Mouse (Mus musculus): Measurements from ENCODE around the gene Cdh4. TPM values are rescaled to one million over a fixed set of nuclear protein-coding genes. Genes with fewer than 3 reads are reported as not detected.

The Cdh4 gene
- polyA plus RNA-seq, 2 experiments, result 0.07 to 0.09 TPM

DNA sequence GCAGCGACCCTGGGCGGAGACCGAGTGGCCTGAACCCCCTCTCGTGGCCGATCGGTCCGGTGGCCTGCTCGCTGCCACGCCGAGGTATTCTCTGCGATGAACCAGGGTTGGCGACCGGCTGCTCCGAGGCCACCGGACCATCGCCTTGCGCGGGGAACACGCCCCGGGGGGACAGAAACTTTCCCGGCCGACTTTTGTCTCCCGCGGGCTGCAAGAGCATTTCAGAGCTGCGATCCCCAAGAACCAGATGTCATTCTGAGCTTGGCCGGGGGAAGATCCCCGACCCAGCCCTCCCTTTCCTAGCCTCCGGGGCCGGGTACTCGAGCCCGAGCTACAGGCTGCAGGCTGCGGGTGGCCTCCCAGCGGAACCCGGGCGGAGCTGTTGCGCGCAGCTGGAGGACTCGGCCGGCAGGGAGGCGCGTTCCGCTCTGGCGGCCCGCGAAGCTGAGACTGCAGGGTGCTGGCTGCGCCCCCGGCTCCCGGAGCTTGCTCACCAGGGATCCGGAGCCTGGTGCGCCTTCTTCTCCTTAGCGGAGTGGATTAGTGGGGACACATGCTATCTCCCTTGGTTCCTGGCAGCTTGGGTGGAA is 1.1 kb downstream of the Cdh4 start:
- DNase-seq (ENCODE audit: low read depth in 3 of 3, low spot score in 3 of 3), result no peak
- Histone ChIP-seq H3K4me3 (ENCODE audit: insufficient read depth in 1 of 2, low read depth in 2 of 2, low read length in 2 of 2) (peak overlapping the region in 1 of 2 experiments; percentile 46; a peak in 2 of 4 replicates), H3K36me3 (replicated peaks; ENCODE audit: control insufficient read depth, insufficient read depth, low read depth) (no peaks in the 10 kb centered on the region), H3K27me3 (ENCODE audit: control insufficient read depth, insufficient read depth, low read length) (peaks cover 33% of the 10 kb centered on the region), H3K9me3 (ENCODE audit: control insufficient read depth, low read length) (no peaks in the 10 kb centered on the region), H3K4me2 (ENCODE audit: low read depth) (peak overlapping the region; percentile 58), H3K4me1 (replicated peaks; ENCODE audit: control insufficient read depth in 2 of 2, insufficient read depth in 2 of 2, low read length in 1 of 2) (no peaks in the 10 kb centered on the region), H3K9ac (replicated peaks) (no peak overlapping the region), H3K27ac (no peak overlapping the region)
- ATAC-seq (ENCODE audit: insufficient read depth), result no peak
- WGBS (ENCODE audit: insufficient replicate concordance), result 2% methylated on average over 50 of the region's 51 CpGs
- TF ChIP-seq CTCF (IDR thresholded peaks at IDR 0.05; ENCODE audit: low read depth) (no peak), EP300 (IDR thresholded peaks at IDR 0.05; ENCODE audit: low read depth) (no peak)

GRCm38 (mm10) chr2:179443959-179444358 is 1.7 kb downstream of the Cdh4 start:
- Histone ChIP-seq H3K27ac (no peak overlapping the region), H3K9me3 (ENCODE audit: control insufficient read depth, low read length) (no peaks in the 10 kb centered on the region; the same call in 1 of the 2 replicates), H3K4me2 (ENCODE audit: low read depth) (no peak overlapping the region), H3K4me1 (replicated peaks; ENCODE audit: control insufficient read depth in 2 of 2, insufficient read depth in 2 of 2, low read length in 1 of 2) (no peaks in the 10 kb centered on the region), H3K36me3 (replicated peaks; ENCODE audit: control insufficient read depth, insufficient read depth, low read depth) (no peaks in the 10 kb centered on the region), H3K9ac (replicated peaks) (no peak overlapping the region), H3K4me3 (ENCODE audit: insufficient read depth in 1 of 2, low read depth in 2 of 2, low read length in 2 of 2) (no peak overlapping the region), H3K27me3 (ENCODE audit: control insufficient read depth, insufficient read depth, low read length) (peaks cover 33% of the 10 kb centered on the region)
- no peak for DNase-seq (ENCODE audit: low read depth in 3 of 3, low spot score in 3 of 3)
- no peak for ATAC-seq (ENCODE audit: insufficient read depth)
- 21% methylated on average over 7 of the region's 11 CpGs for WGBS (ENCODE audit: insufficient replicate concordance)
- TF ChIP-seq EP300 (IDR thresholded peaks at IDR 0.05; ENCODE audit: low read depth), result no peak
- TF ChIP-seq CTCF (IDR thresholded peaks at IDR 0.05; ENCODE audit: low read depth), result no peak

- Histone ChIP-seq H3K4me2 (ENCODE audit: low read depth) (no peak overlapping the region), H3K4me1 (replicated peaks; ENCODE audit: control insufficient read depth in 2 of 2, insufficient read depth in 2 of 2, low read length in 1 of 2) (no peaks in the 10 kb centered on the region), H3K4me3 (ENCODE audit: insufficient read depth in 1 of 2, low read depth in 2 of 2, low read length in 2 of 2) (no peak overlapping the region), H3K27me3 (ENCODE audit: control insufficient read depth, insufficient read depth, low read length) (peaks cover 12% of the 10 kb centered on the region), H3K27ac (no peak overlapping the region), H3K9me3 (ENCODE audit: control insufficient read depth, low read length) (no peaks in the 10 kb centered on the region; the same call in 1 of the 2 replicates), H3K36me3 (replicated peaks; ENCODE audit: control insufficient read depth, insufficient read depth, low read depth) (no peaks in the 10 kb centered on the region), H3K9ac (replicated peaks) (no peak overlapping the region)
- DNase-seq (ENCODE audit: low read depth in 3 of 3, low spot score in 3 of 3), result no peak
- TF ChIP-seq EP300 (IDR thresholded peaks at IDR 0.05; ENCODE audit: low read depth), result no peak
- no peak for TF ChIP-seq CTCF (IDR thresholded peaks at IDR 0.05; ENCODE audit: low read depth)
- no peak for ATAC-seq (ENCODE audit: insufficient read depth)
- 69% methylated on average over 4 of the region's 4 CpGs for WGBS (ENCODE audit: insufficient replicate concordance)
These were observed 6.0 kb downstream of the Cdh4 start for GRCm38 (mm10) chr2:179448256-179448655.

- Histone ChIP-seq H3K4me1 (replicated peaks; ENCODE audit: control insufficient read depth in 2 of 2, insufficient read depth in 2 of 2, low read length in 1 of 2) (no peaks in the 10 kb centered on the region), H3K9ac (replicated peaks) (no peak overlapping the region), H3K36me3 (replicated peaks; ENCODE audit: control insufficient read depth, insufficient read depth, low read depth) (no peaks in the 10 kb centered on the region), H3K9me3 (ENCODE audit: control insufficient read depth, low read length) (no peaks in the 10 kb centered on the region; the same call in 1 of the 2 replicates), H3K4me3 (ENCODE audit: insufficient read depth in 1 of 2, low read depth in 2 of 2, low read length in 2 of 2) (no peak overlapping the region), H3K27me3 (ENCODE audit: control insufficient read depth, insufficient read depth, low read length) (peaks cover 6% of the 10 kb centered on the region), H3K27ac (no peak overlapping the region), H3K4me2 (ENCODE audit: low read depth) (no peak overlapping the region)
- no peak for ATAC-seq (ENCODE audit: insufficient read depth)
- DNase-seq (ENCODE audit: low read depth in 3 of 3, low spot score in 3 of 3), result no peak
- 61% methylated on average over 1 of the region's 1 CpGs for WGBS (ENCODE audit: insufficient replicate concordance)
- TF ChIP-seq CTCF (IDR thresholded peaks at IDR 0.05; ENCODE audit: low read depth) (peak; percentile 38; the same call in 1 of the 2 replicates), EP300 (IDR thresholded peaks at IDR 0.05; ENCODE audit: low read depth) (no peak)
These were observed 6.8 kb downstream of the Cdh4 start for GRCm38 (mm10) chr2:179449018-179449417.

DNA sequence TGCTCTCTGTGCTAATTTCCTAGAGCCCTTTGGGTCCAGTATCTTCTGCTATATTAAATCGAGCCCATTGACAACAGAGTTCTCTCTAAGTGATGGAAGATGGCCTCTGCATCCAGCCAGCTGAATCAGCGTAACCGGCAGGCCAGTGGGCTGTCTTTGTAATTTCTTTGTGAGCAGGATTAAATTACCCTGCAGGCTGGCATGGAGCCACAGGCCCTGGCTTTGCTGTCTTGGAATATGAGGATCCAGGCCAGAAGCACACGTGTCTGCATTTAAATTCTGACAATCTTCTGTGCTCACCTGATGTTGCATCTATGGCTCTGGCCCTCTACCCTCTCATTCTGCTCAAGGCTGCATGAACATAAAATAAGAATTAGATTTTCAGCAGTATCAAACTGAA is 17.0 kb downstream of the Cdh4 start:
- no peaks in the 10 kb centered on the region for H3K36me3 ChIP-seq (replicated peaks; ENCODE audit: control insufficient read depth, insufficient read depth, low read depth)
- H3K9ac ChIP-seq (replicated peaks), result no peak overlapping the region
- no peak overlapping the region for H3K4me3 ChIP-seq (ENCODE audit: insufficient read depth in 1 of 2, low read depth in 2 of 2, low read length in 2 of 2)
- WGBS (ENCODE audit: insufficient replicate concordance), result 45% methylated on average over 4 of the region's 4 CpGs
- no peak overlapping the region for H3K27ac ChIP-seq
- no peak overlapping the region for H3K4me2 ChIP-seq (ENCODE audit: low read depth)
- DNase-seq (ENCODE audit: low read depth in 3 of 3, low spot score in 3 of 3), result no peak
- no peak for TF ChIP-seq CTCF (IDR thresholded peaks at IDR 0.05; ENCODE audit: low read depth)
- no peak for TF ChIP-seq EP300 (IDR thresholded peaks at IDR 0.05; ENCODE audit: low read depth)
- H3K4me1 ChIP-seq (replicated peaks; ENCODE audit: control insufficient read depth in 2 of 2, insufficient read depth in 2 of 2, low read length in 1 of 2), result no peaks in the 10 kb centered on the region
- H3K9me3 ChIP-seq (ENCODE audit: control insufficient read depth, low read length), result peaks cover 15% of the 10 kb centered on the region
- H3K27me3 ChIP-seq (ENCODE audit: control insufficient read depth, insufficient read depth, low read length), result no peaks in the 10 kb centered on the region
- no peak for ATAC-seq (ENCODE audit: insufficient read depth)
